Mouse (Mus musculus): ENCODE data around the gene Stoml2. TPM values are rescaled to one million over a fixed set of nuclear protein-coding genes. Genes with fewer than 3 reads are reported as not detected.

Stoml2 gene
- polyA plus RNA-seq (2012; rRNA removed), result 76.7 and 78.4 TPM in 2 replicates

DNA sequence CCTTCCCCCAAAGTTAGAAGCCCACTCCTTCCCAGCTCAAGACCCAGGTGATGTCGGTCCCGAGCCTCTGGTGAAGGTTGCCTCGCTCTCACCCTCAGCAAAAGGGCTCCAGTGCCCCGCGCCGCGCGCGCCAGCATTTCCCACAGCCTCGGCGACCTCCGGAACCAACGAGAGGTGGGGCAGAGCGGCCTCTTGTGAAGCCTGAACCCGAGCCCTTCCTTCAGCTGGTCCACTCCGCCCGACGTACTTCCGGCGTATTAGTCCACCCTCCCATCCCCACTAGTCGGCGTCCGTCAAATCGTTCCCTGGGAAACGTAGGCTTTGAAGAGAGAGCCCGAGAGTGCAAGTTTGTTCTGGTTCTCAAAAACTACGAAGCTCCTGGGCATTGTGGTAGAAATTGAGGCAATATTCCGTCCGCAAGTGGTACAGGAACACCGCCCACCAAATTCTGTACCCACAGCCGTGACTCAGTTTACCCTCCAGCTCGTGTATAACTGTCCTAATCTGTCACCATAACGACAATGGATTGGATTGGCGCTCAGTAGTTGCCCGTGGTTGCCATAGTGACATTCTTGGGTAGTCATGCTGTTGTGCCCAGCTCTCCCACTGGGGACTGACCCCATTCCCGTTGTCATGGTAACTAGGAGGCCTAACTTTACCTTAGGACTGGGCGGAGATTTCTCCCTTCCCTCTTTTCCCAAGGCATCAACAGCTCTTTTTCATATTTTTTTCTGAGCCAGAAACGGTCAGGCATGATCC, at the start of gene Stoml2:
Stoml2 (minus strand) TSS at position 474 of the 759 bp plus-strand sequence.

DNA sequence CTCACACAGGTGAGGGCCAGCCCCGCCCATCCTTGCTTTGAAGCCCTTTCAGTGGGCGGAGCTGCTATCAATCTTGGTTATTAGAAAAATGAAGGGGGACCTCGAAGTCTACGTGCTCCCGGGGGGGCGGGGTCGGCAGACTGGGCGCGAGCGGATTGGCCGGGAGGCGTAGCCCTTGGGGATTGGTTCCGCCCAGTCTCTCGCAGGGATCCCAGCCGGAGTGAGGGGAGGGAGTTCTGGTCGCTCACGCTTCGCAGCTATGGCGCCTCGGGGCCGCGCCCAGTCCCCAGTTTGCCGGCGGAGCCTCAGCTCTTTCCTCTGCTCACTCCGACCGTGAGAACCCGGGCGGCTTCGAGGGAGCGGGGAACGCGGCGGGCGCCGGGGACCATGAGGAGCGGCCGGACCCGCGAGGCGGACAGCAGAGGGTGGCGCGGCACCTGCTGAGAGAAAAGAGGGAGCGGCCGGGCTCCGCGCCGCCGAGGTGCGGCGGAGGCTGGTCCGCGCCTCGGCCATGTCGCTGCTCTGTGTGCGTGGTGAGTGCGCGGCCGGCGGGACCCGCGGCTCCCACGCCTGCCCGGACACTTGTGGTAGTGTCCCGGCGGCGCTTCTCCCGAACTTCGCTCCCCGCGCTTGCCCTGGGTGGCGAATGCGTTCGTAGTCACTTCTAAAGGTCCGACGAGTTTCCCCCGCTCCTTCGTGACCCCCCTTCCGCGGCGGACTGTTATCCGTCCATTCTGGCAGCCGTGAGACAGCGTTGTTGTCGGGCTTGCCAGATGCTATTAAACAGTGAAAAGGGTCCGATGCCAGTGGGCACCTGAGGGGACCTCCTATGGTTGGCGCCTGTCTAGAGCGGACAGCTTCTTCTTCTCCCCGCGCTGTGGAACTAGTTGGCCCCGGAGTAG, 27.5 kb upstream of the Stoml2 start, which contains the start of gene Unc13b:
Unc13b (plus strand) TSS at position 201 of the 902 bp plus-strand sequence.

DNA sequence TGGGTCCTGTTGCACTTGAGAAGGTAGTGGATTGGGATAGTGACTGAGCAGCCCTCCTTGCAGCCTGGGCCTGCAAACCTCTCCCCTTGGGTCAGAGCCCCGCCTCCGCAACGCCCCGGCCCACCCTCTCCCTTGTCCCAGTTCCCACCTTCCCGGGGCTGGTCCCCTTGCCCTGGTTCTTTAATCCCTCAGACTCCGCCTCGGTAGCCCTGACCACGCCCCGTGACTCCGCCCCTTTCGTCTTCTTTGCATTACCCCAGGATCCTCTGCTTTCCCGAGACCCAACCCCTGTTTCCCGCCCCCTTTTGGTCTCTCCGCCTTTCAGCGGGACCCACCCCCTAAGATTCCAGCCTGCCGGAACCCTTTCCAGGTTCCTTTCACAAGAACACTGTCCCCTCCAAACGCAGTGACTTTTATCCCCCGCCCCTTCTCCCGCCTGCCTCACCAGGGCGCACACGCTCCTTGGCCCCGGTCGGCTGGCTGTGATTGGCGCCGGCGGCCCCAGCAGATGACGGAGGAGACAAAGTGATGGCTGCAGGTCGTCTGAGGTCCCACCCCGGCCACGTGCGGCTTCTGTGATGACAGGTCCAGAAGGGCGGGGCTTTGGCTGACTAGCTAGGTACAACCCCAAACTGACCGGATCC, 14.3 kb upstream of the Stoml2 start, which contains the start of gene Fam214b:
Fam214b (minus strand) TSS at position 562 of the 644 bp plus-strand sequence.

DNA sequence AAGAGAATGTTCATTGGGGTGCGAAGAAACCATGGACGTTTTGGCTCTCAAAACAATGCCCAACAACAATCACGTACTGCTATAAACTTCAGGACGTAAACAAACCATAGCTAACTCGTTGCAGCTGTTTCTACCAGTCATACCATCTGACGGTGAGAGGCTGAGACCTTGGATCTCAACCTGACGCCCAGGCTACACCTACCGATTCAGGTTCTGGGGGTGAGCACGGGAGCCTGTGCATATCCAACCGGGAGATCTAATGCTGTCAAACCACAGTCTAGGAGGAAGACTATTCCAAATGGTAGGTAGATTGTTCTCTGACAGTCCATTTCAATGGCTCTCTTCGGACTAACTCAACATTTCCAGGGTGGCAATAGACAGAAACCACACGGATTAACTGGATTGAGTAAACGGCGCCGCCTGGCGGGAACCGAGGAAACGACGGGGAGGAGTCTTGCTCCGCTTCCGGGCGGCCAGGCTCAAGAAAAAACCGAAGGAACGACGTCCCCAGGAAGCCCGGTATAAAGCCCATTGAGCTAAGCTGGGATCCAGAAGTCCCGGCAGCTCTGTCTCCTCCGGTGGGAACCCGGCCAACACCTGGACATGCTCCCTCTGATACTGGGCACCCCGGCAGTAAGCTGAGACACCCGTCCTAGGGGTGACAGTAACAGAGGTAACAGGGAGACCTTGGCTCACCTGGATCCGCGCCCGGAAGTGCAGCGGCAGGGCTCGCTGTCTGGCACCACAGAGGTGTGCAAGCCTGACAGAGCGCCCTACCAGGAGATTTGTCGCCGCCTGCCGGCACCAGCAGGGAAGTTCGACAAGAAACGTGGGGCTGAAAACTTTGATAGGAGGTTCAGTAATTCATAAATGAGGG, 6.2 kb downstream of the Stoml2 start, which contains the start of gene Pigo:
Pigo (minus strand) TSS at position 736 of the 877 bp plus-strand sequence.

DNA sequence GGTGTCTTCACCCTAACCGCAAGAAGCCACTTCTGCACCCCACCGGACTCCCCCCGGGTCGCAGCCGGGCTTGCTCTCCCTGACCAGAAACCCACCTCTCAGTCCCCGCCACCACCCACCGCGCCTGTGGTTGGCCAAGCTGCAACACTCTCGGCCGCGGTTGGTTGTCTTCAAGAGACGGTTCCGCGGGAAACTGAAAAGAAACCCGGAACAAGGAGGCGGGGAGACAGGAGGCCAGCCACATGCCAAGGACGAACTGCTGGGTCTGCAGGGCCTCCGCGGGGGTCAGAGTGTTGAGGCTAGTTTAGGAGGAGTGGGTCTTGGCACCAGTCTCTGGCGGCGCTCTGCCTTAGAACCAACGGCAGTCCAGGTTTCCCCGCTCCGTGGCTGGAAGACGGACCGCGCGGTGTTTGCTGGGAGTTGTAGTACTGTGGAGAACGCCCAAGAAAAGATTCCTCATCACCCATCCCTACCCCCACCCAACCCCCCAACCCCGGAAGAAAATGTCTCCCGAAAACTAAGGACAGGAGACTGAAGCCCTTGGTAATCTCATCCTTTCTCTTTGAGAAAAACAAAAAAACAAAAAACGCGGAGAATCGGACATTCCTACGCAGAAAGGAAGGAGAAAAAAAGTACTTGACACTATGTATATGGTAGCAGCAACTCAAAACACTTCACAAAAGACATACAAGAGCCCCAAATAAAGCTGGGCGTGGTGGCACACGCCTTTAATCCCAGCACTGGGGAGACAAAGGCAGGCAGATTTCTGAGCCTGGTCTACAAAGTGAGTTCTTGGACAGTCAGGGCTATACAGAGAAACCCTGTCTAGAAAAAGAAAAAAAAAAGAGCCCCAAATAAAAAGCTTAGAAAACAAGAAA, 21.1 kb downstream of the Stoml2 start, which contains the start of gene Fancg:
Fancg (minus strand) TSS at position 346 of the 878 bp plus-strand sequence.

DNA sequence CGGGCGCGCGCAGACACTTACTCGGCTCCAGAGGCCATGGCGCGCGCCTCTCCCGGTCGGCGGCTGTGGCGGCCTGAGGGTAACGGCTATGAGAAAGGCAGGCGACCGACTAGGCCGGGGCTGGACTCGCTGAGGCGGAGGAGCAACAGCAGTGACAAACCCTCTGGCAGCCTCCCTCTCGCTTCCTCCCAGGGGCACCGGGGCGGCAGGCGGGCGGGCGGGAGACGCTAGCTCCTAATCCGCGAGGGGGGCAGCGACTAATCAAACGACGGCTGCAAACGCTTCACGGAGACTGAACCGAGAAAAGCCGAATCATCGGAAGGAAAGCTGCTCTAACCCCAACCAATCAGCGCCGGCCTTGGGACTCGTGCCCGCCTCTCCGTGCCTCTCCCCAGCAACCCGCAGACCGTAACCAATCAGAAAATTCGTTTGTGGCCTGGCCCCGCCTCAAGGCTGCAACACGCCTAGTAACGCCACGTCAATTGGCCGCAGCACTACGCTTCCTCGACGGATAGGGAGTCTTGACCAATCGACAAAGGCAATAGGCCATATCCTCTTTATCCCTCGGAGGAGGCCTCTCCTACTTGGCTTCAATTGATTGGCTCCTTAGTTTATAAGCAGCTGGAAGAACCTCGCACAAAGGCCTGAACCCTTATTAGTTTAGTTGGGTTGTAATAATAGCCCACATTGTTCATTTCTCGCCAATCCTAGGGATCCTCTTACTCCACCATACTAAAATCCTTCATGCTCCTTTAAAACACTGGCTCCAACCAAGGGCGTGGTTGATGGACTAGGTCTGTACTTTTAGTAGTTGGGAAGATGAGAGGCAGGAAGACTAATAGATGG, 31.1 kb downstream of the Stoml2 start, which contains the start of gene Vcp:
Vcp (minus strand) TSS at position 367 of the 846 bp plus-strand sequence.

Other genes starting within 250 kb of the Stoml2 start
- gene Fam205a1, start 177.8 kb downstream of the Stoml2 start, polyA plus RNA-seq (2012; rRNA removed), result 0.11 and 0.14 TPM in 2 replicates
- not detected in 2 replicates for gene Gm12394, start 174.9 kb downstream of the Stoml2 start, polyA plus RNA-seq (2012; rRNA removed)
- 0.02 TPM in 2 replicates for gene Fam205c, start 157.5 kb downstream of the Stoml2 start, polyA plus RNA-seq (2012; rRNA removed)
- 0.13 and 0.14 TPM in 2 replicates for gene Phf24, start 115.0 kb downstream of the Stoml2 start, polyA plus RNA-seq (2012; rRNA removed)
- gene Dnajb5, start 81.9 kb downstream of the Stoml2 start, polyA plus RNA-seq (2012; rRNA removed), result 1.4 and 1.5 TPM in 2 replicates
- gene 1700022I11Rik, start 62.1 kb downstream of the Stoml2 start, polyA plus RNA-seq (2012; rRNA removed), result 0.02 TPM in 1 of 2 replicates, not detected in the other
- gene Vcp, start 31.2 kb downstream of the Stoml2 start, polyA plus RNA-seq (2012; rRNA removed), result 69.7 and 71.6 TPM in 2 replicates
- gene Fancg, start 21.2 kb downstream of the Stoml2 start, polyA plus RNA-seq (2012; rRNA removed), result 6.0 and 6.1 TPM in 2 replicates
- gene Pigo, start 5.9 kb downstream of the Stoml2 start, polyA plus RNA-seq (2012; rRNA removed), result 7.1 and 9.4 TPM in 2 replicates
- gene Fam214b, start 14.5 kb upstream of the Stoml2 start, polyA plus RNA-seq (2012; rRNA removed), result 14.9 and 15.7 TPM in 2 replicates
- gene Unc13b, start 27.2 kb upstream of the Stoml2 start, polyA plus RNA-seq (2012; rRNA removed), result 1.9 and 2.0 TPM in 2 replicates
- gene Atp8b5, start 235.4 kb upstream of the Stoml2 start, polyA plus RNA-seq (2012; rRNA removed), result 0.24 and 0.25 TPM in 2 replicates

Data from liver, embryonic 18 days (tissue).